Mouse (Mus musculus) limb, embryonic 15.5 days (tissue): ENCODE measurements around the gene Aldoart2. TPM values are rescaled to one million over a fixed set of nuclear protein-coding genes. Genes with fewer than 3 reads are reported as not detected.
"Not testable (repeated sequence)": the region's sequence is repeated elsewhere in the genome, so short reads cannot be mapped to it uniquely, and the experiment has no call there.

Source experiments
- ATAC-seq: fragments of 200-750 bp; cut with Nextera tagmentation; 2 replicates; pipeline ENCODE4 v1.8.0; 2017; ENCODE audit warnings: low read depth, moderate TSS enrichment; ENCODE audit not compliant: insufficient number of reproducible peaks, low FRiP score, low TSS enrichment
- H3K27ac ChIP-seq: fragments of 300-500 bp; sonication (generic); 2 replicates; pipeline ENCODE4 v1.5.1; 2015; ENCODE audit warnings: moderate library complexity, mild to moderate bottlenecking, inconsistent platforms
- H3K27me3 ChIP-seq: fragments of 300-500 bp; sonication (generic); 2 replicates; pipeline ENCODE4 v1.6.1; 2015; ENCODE audit warnings: inconsistent platforms
- H3K36me3 ChIP-seq: fragments of 300-500 bp; sonication (generic); 2 replicates; pipeline ENCODE4 v1.6.1; 2015; ENCODE audit warnings: inconsistent platforms
- H3K4me1 ChIP-seq: fragments of 300-500 bp; sonication (generic); 2 replicates; pipeline ENCODE4 v1.6.1; 2015; ENCODE audit warnings: inconsistent platforms
- H3K4me2 ChIP-seq: fragments of 300-500 bp; sonication (generic); 2 replicates; pipeline ENCODE4 v1.6.1; 2015; ENCODE audit warnings: mild to moderate bottlenecking, inconsistent platforms
- H3K4me3 ChIP-seq: fragments of 300-500 bp; sonication (generic); 2 replicates; pipeline ENCODE4 v1.5.1; 2015; ENCODE audit warnings: mild to moderate bottlenecking, inconsistent platforms
- H3K9ac ChIP-seq: fragments of 300-500 bp; sonication (generic); 2 replicates; pipeline ENCODE4 v1.6.1; 2015; ENCODE audit warnings: inconsistent platforms
- H3K9me3 ChIP-seq: fragments of 300-500 bp; sonication (generic); 2 replicates; pipeline ENCODE4 v1.6.1; 2016; ENCODE audit warnings: inconsistent platforms
- WGBS: fragments of 180-500 bp; shearing (Covaris S2); methylation state at CpG from one replicate; pipeline ENCODE4 v1.1.7; 2015; 5-methylcytosine and 5-hydroxymethylcytosine counted together
- polyA plus RNA-seq: library from polyadenylated mRNA; unstranded; fragments of >200 nt; fragmentation: Nextera tagmentation; extraction: Ambion mirVana; gene quantifications from 2 replicates; pipeline ENCODE4 v1.2.1, GENCODE M21; 2015

Gene Aldoart2
- polyA plus RNA-seq, 1 experiment from 2014 or later, result not detected

DNA sequence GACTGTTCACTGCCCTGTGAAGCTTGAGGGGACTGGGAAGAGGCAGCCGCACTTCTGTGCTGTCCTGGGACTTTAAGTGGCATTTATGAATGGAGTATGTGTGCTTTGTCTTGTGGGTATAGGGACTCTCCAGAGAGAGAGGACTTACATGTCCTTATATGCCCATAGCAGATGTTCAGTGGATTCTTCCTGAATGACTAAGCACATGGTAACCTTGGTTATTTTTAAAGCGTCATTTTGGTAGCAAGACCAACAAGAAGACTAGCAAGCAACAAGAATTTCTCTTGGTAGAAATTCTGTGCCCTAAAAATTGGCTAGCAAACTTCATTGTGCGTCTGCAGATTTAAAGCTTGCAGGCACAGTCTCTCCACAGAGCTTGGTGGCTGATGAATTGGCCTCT, 1.3 kb upstream of the Aldoart2 start:
- 94% methylated on average over 3 of the region's 3 CpGs for WGBS
- Histone ChIP-seq H3K4me3 (no peak overlapping the region), H3K36me3 (no peaks in the 10 kb centered on the region), H3K4me1 (no peaks in the 10 kb centered on the region), H3K9ac (no peak overlapping the region), H3K4me2 (no peak overlapping the region), H3K9me3 (no peaks in the 10 kb centered on the region), H3K27me3 (no peaks in the 10 kb centered on the region), H3K27ac (no peak overlapping the region)
- no peak for ATAC-seq

GRCm38 (mm10) chr12:55564187-55564963, 664 bp upstream of the Aldoart2 start:
- Histone ChIP-seq H3K27ac (no peak overlapping the region), H3K4me1 (no peaks in the 10 kb centered on the region), H3K36me3 (no peaks in the 10 kb centered on the region), H3K4me2 (no peak overlapping the region), H3K9ac (no peak overlapping the region), H3K9me3 (no peaks in the 10 kb centered on the region), H3K27me3 (no peaks in the 10 kb centered on the region), H3K4me3 (no peak overlapping the region)
- 85% methylated on average over 9 of the region's 9 CpGs for WGBS
- no peak for ATAC-seq

DNA sequence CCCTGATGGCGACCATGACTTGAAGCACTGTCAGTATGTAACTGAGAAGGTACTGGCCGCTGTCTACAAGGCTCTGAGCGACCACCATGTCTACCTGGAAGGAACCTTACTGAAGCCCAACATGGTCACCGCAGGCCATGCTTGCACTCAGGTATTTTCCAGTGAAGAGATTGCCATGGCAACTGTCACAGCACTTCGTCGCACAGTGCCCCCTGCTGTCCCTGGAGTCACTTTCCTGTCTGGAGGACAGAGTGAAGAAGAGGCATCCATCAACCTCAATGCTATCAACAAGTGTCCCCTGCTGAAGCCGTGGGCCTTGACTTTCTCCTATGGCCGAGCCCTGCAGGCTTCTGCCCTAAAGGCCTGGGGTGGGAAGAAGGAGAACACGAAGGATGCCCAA, 828 bp downstream of the Aldoart2 start:
- 74% methylated on average over 9 of the region's 9 CpGs for WGBS
- ATAC-seq, result no peak

GRCm38 (mm10) chr12:55566837-55567236, 1.8 kb downstream of the Aldoart2 start:
- H3K27ac ChIP-seq, result no peak overlapping the region
- WGBS, result 42% methylated on average over 5 of the region's 5 CpGs

More for the DNA sequence above, 828 bp downstream of the Aldoart2 start:
- no peaks in the 10 kb centered on the region for H3K27me3 ChIP-seq
- H3K36me3 ChIP-seq, result no peaks in the 10 kb centered on the region
- no peak overlapping the region for H3K9ac ChIP-seq
- no peaks in the 10 kb centered on the region for H3K4me1 ChIP-seq
- no peak overlapping the region for H3K27ac ChIP-seq
- H3K4me2 ChIP-seq, result no peak overlapping the region
- no peaks in the 10 kb centered on the region for H3K9me3 ChIP-seq
- H3K4me3 ChIP-seq, result no peak overlapping the region

GRCm38 (mm10) chr12:55568466-55568865, 3.4 kb downstream of the Aldoart2 start:
- no peak for ATAC-seq
- 85% methylated on average over 3 of the region's 3 CpGs for WGBS
- no peak overlapping the region for H3K27ac ChIP-seq
- no peaks in the 10 kb centered on the region for H3K27me3 ChIP-seq
- no peaks in the 10 kb centered on the region for H3K9me3 ChIP-seq
- no peaks in the 10 kb centered on the region for H3K4me1 ChIP-seq
- H3K36me3 ChIP-seq, result no peaks in the 10 kb centered on the region
- no peak overlapping the region for H3K9ac ChIP-seq
- no peak overlapping the region for H3K4me2 ChIP-seq
- no peak overlapping the region for H3K4me3 ChIP-seq

More at GRCm38 (mm10) chr12:55566837-55567236, 1.8 kb downstream of the Aldoart2 start:
- Histone ChIP-seq H3K4me3 (no peak overlapping the region), H3K9ac (no peak overlapping the region), H3K4me2 (no peak overlapping the region), H3K36me3 (no peaks in the 10 kb centered on the region), H3K9me3 (no peaks in the 10 kb centered on the region), H3K27me3 (no peaks in the 10 kb centered on the region), H3K4me1 (no peaks in the 10 kb centered on the region)
- ATAC-seq, result no peak

GRCm38 (mm10) chr12:55569676-55570075, 4.6 kb downstream of the Aldoart2 start:
- no peak for ATAC-seq
- Histone ChIP-seq H3K27me3 (no peaks in the 10 kb centered on the region), H3K36me3 (no peaks in the 10 kb centered on the region), H3K4me1 (no peaks in the 10 kb centered on the region), H3K9ac (no peak overlapping the region), H3K27ac (no peak overlapping the region), H3K4me2 (no peak overlapping the region), H3K9me3 (no peaks in the 10 kb centered on the region), H3K4me3 (no peak overlapping the region)
- 62% methylated on average over 6 of the region's 6 CpGs for WGBS

DNA sequence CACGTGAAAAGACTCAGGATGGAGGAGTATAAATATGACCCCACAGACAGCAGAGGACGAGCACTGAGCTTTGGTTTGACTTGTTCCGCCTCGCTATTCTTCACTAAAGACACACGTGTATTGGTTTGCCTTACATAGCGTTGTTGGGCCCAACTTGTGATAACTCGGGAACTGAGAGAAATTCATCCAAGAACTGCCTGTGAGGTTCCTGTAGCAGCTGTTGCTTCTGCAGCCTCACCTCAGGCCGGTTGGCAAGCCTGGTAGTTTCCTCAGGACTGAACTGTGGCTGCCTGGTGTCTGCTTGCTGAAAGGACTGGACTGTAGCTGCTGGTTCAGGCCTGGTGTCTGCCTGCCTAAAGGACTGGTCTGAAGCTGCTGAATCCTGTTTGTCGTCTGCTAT, 5.6 kb downstream of the Aldoart2 start:
- WGBS, result 85% methylated on average over 9 of the region's 9 CpGs
- ATAC-seq, result no peak

DNA sequence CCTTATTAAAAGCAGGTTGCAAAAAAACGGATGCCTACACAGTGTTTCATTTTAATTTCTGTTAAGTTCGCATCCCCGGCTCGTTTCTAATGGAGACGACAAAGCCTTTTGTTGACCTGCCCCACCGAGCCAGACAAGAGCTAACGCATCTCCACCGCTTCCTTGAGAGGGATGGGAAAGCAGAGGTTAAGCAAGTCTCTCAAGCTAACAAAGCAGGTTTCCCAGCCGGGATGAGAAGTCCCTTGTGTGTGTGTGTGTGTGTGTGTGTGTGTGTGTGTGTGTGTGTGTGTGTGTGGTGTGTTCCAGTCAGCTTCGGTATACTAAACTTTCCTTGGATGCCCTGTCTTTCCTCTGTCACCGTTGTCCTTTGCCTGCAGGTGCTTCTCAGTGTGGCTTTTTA, 6.1 kb downstream of the Aldoart2 start:
- H3K9ac ChIP-seq, result no peak overlapping the region
- ATAC-seq, result no peak
- no peak overlapping the region for H3K4me3 ChIP-seq
- H3K27ac ChIP-seq, result no peak overlapping the region
- H3K4me2 ChIP-seq, result no peak overlapping the region
- WGBS, result 82% methylated on average over 11 of the region's 11 CpGs
- no peaks in the 10 kb centered on the region for H3K4me1 ChIP-seq
- no peaks in the 10 kb centered on the region for H3K9me3 ChIP-seq
- H3K36me3 ChIP-seq, result no peaks in the 10 kb centered on the region
- no peaks in the 10 kb centered on the region for H3K27me3 ChIP-seq

More for the DNA sequence above, 5.6 kb downstream of the Aldoart2 start:
- Histone ChIP-seq H3K36me3 (no peaks in the 10 kb centered on the region), H3K4me3 (no peak overlapping the region), H3K27me3 (no peaks in the 10 kb centered on the region), H3K9me3 (no peaks in the 10 kb centered on the region), H3K9ac (no peak overlapping the region), H3K4me2 (no peak overlapping the region), H3K27ac (no peak overlapping the region), H3K4me1 (no peaks in the 10 kb centered on the region)

- no peak overlapping the region for H3K27ac ChIP-seq
- no peak overlapping the region for H3K4me3 ChIP-seq
- no peak for ATAC-seq
- H3K9ac ChIP-seq, result no peak overlapping the region
- no peaks in the 10 kb centered on the region for H3K36me3 ChIP-seq
- H3K4me1 ChIP-seq, result no peaks in the 10 kb centered on the region
- H3K4me2 ChIP-seq, result no peak overlapping the region
- no peaks in the 10 kb centered on the region for H3K9me3 ChIP-seq
- 76% methylated on average over 10 of the region's 10 CpGs for WGBS
- H3K27me3 ChIP-seq, result no peaks in the 10 kb centered on the region
These were observed 6.6 kb downstream of the Aldoart2 start for GRCm38 (mm10) chr12:55571661-55572060.

DNA sequence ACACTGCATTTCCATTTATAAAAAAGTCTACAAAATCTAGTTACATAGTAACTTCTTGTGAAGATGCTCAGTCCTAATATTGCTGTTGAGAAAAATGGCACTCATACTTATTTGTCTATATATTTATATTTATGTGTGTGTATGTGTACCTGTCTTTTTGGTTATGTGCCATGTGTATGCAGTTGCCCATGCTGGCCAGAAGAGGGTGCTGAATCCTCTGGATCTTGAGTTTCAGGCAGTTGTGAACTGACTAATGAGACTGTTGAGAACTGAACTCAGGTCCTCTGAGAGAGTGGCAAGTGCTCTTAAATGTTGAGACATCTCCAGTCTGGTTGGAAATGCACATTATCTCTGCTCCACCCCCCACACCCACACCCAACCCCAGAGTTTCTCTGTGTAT, 8.1 kb downstream of the Aldoart2 start:
- H3K9ac ChIP-seq, result no peak overlapping the region
- H3K9me3 ChIP-seq, result no peaks in the 10 kb centered on the region

DNA sequence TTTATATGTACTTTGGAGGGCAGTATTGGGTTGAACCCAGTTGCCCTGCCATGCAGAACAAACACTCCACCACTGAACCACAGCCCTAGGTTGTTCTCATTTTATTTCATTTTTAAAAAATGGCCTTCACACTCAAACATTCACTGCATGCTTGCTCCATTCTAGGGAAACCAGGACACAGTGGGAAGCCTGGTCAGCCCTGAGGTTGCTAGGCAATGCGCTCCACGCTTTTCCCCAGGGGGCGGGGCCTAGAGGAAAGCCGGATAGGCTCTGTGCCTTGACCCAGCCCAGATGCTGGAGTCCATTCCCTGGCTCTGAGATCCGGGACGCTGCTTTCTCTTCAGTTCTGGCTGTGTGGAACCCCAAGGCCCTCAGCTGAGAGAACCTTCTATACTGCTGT, 8.8 kb downstream of the Aldoart2 start:
- no peak overlapping the region for H3K4me2 ChIP-seq
- H3K27ac ChIP-seq, result no peak overlapping the region
- 6% methylated on average over 6 of the region's 6 CpGs for WGBS
- H3K9ac ChIP-seq, result no peak overlapping the region
- no peaks in the 10 kb centered on the region for H3K27me3 ChIP-seq
- no peak overlapping the region for H3K4me3 ChIP-seq
- peak; percentile 69; the same call in 1 of the 2 replicates for ATAC-seq
- no peaks in the 10 kb centered on the region for H3K36me3 ChIP-seq
- no peaks in the 10 kb centered on the region for H3K4me1 ChIP-seq
- H3K9me3 ChIP-seq, result no peaks in the 10 kb centered on the region

More for the DNA sequence above, 8.1 kb downstream of the Aldoart2 start:
- no peak for ATAC-seq
- H3K36me3 ChIP-seq, result no peaks in the 10 kb centered on the region
- H3K4me3 ChIP-seq, result no peak overlapping the region
- no peaks in the 10 kb centered on the region for H3K27me3 ChIP-seq
- no peak overlapping the region for H3K4me2 ChIP-seq
- H3K27ac ChIP-seq, result no peak overlapping the region
- H3K4me1 ChIP-seq, result no peaks in the 10 kb centered on the region

- H3K9ac ChIP-seq, H3K4me2 ChIP-seq, H3K27ac ChIP-seq, H3K27me3 ChIP-seq, ATAC-seq, H3K36me3 ChIP-seq, H3K4me3 ChIP-seq, H3K9me3 ChIP-seq, H3K4me1 ChIP-seq: not testable (repeated sequence)
- 60% methylated on average over 9 of the region's 9 CpGs for WGBS
These were observed 21.9 kb downstream of the Aldoart2 start for GRCm38 (mm10) chr12:55586936-55587335.

- peaks cover 23% of the 10 kb centered on the region for H3K4me1 ChIP-seq
- H3K36me3 ChIP-seq, result no peaks in the 10 kb centered on the region
- no peaks in the 10 kb centered on the region for H3K9me3 ChIP-seq
- H3K4me3 ChIP-seq, result peak overlapping the region; percentile 44
- no peak overlapping the region for H3K27ac ChIP-seq
- no peak for ATAC-seq
- H3K4me2 ChIP-seq, result peak overlapping the region; percentile 86
- no peak overlapping the region for H3K9ac ChIP-seq
- H3K27me3 ChIP-seq, result peaks cover 61% of the 10 kb centered on the region
- WGBS, result 8% methylated on average over 7 of the region's 7 CpGs
These were observed 33.5 kb downstream of the Aldoart2 start for GRCm38 (mm10) chr12:55598537-55598886.
